Mouse (Mus musculus): ENCODE data around the gene 4930407I10Rik.
A peak's percentile ranks its signal among the peaks of the same experiment; 100 is the strongest.

The 4930407I10Rik gene

GRCm38 (mm10) chr15:82063909-82064308, 5.0 kb downstream of the 4930407I10Rik start:
- DNase-seq: no peak

- DNase-seq: peak; percentile 59
Observed at GRCm38 (mm10) chr15:82065511-82065910, 6.6 kb downstream of the 4930407I10Rik start.

- no peak for DNase-seq
Observed at GRCm38 (mm10) chr15:82069898-82070297, 10.9 kb downstream of the 4930407I10Rik start, which contains the start of gene Mei1. Gene Mei1, plus strand, starts transcription at chr15:82069996.

- peak; percentile 27 for DNase-seq
Observed at GRCm38 (mm10) chr15:82071816-82072469, 13.0 kb downstream of the 4930407I10Rik start.

GRCm38 (mm10) chr15:82073490-82073889, 14.5 kb downstream of the 4930407I10Rik start:
- DNase-seq: no peak

- DNase-seq: no peak
Observed at GRCm38 (mm10) chr15:82079883-82080282, 20.9 kb downstream of the 4930407I10Rik start.

- peak; percentile 68 for DNase-seq
Observed at GRCm38 (mm10) chr15:82081161-82081560, 22.2 kb downstream of the 4930407I10Rik start.

GRCm38 (mm10) chr15:82085606-82086005, 26.7 kb downstream of the 4930407I10Rik start:
- DNase-seq: peak; percentile 35

- DNase-seq: peak; percentile 43
Observed at GRCm38 (mm10) chr15:82086131-82086530, 27.2 kb downstream of the 4930407I10Rik start.

- peak; percentile 55 for DNase-seq
Observed at GRCm38 (mm10) chr15:82087266-82087665, 28.3 kb downstream of the 4930407I10Rik start.

- DNase-seq: no peak
Observed at GRCm38 (mm10) chr15:82091061-82091460, 32.1 kb downstream of the 4930407I10Rik start.

GRCm38 (mm10) chr15:82106953-82107555, 48.1 kb downstream of the 4930407I10Rik start:
- peak; percentile 48 for DNase-seq

Measured in right cerebral cortex, postnatal 25 days (tissue).